8 mouse cellular contexts compared by ENCODE assay signal in the genomic region with DNA sequence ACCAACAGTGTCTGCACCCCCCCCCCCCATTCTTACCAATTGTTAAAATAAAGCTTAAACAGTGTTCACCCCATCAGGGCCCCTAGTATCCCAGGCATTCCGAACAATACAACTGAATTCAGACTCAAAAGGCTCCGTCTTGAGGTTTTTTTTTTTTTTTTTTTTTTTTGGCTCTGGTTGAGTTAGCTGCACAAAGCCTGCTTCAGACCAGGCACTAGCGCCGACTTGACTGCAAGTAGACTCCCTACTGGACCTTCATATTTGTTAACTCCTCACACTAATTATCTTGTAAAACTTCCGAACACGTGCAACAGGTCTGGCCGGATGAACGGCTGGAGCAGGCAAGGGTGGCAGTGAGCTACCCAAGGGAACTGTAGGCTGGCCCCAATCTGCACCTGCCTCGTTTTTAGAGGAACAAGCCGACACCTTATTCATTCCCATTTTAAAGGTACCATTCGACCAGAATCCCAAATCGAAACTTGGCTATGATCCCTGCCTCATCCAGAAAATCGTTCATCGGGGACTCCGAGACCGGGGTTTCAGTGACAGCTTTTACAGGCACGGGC. TPM values are rescaled to one million over a fixed set of nuclear protein-coding genes. Genes with fewer than 3 reads are reported as not detected.
DNase-seq lines count a peak whose midpoint lies in the region; ATAC-seq and TF ChIP-seq lines count a peak whose summit lies in the region.

No protein-coding gene starts in this region.

- peak overlapping the region; percentile 80 for H3K4me3 ChIP-seq in left cerebral cortex, adult 2 months
- peak overlapping the region; percentile 100 for H3K4me3 ChIP-seq in embryonic fibroblast, embryonic 13.5 days (ENCODE audit: insufficient read depth, low read length)
- peak overlapping the region; percentile 97 for H3K4me3 ChIP-seq in kidney, embryonic 14.5 days (ENCODE audit: low read length)

- no peak for TF ChIP-seq CTCF in left cerebral cortex, adult 2 months (IDR thresholded peaks at IDR 0.05)
- TF ChIP-seq CTCF in embryonic fibroblast, embryonic 13.5 days (IDR thresholded peaks at IDR 0.05; ENCODE audit: borderline replicate concordance, insufficient read depth, low read length) = no peak

- H3K27ac ChIP-seq in left cerebral cortex, adult 2 months = peak overlapping the region; percentile 99
- H3K27ac ChIP-seq in embryonic fibroblast, embryonic 13.5 days (ENCODE audit: insufficient read depth, low read length) = peak overlapping the region; percentile 54
- H3K27ac ChIP-seq in kidney, embryonic 14.5 days (ENCODE audit: low read depth, low read length) = peak overlapping the region; percentile 73

- no peak for DNase-seq in left cerebral cortex, adult 2 months (ENCODE audit: extremely low spot score in 1 of 2, low spot score in 2 of 2)
- DNase-seq in left cerebral cortex, adult 11 months (ENCODE audit: low spot score) = no peak
- DNase-seq in NIH3T3 (ENCODE audit: low read depth) = peak; percentile 45
- DNase-seq in thymus, postnatal 14 days = no peak
- no peak for DNase-seq in adrenal gland, adult (ENCODE audit: inconsistent age in 2 of 2, low spot score in 1 of 2)

- no peaks in the 10 kb centered on the region for H3K9me3 ChIP-seq in kidney, embryonic 14.5 days (ENCODE audit: control insufficient read depth, low read length)

- peak overlapping the region; percentile 87 for H3K9ac ChIP-seq in kidney, embryonic 14.5 days (ENCODE audit: low read depth, low read length)

- ATAC-seq in kidney, embryonic 14.5 days (ENCODE audit: low FRiP score, low TSS enrichment) = no peak; the same call in 1 of the 2 replicates
- ATAC-seq in megakaryocyte-erythroid progenitor cell, adult 5-6 weeks (replicated peaks; ENCODE audit: low FRiP score, low TSS enrichment, poor library complexity, severe bottlenecking) = peak; percentile 45; the same call in 1 of the 2 replicates

- peaks cover 2% of the 10 kb centered on the region for H3K4me1 ChIP-seq in embryonic fibroblast, embryonic 13.5 days (ENCODE audit: control insufficient read depth, insufficient read depth, low read length)
- 0 out of 2 replicates have a peak, but pooled peaks cover 3% of the 10 kb centered on the region for H3K4me1 ChIP-seq in kidney, embryonic 14.5 days (ENCODE audit: control insufficient read depth, insufficient read depth, low read length)

- 2% methylated on average over 17 of the region's 17 CpGs for WGBS in kidney, embryonic 14.5 days

- intact Hi-C loops in left cerebral cortex, adult 2 months (cut with DNase I) = no loop called here

- no peaks in the 10 kb centered on the region for H3K27me3 ChIP-seq in kidney, embryonic 14.5 days (ENCODE audit: control insufficient read depth, insufficient read depth, low read length)

- peaks cover 34% of the 10 kb centered on the region for H3K36me3 ChIP-seq in kidney, embryonic 14.5 days (ENCODE audit: control insufficient read depth, insufficient read depth, low read length)

- peak overlapping the region; percentile 68 for H3K4me2 ChIP-seq in kidney, embryonic 14.5 days (replicated peaks; ENCODE audit: low read depth, low read length)

- no peak for TF ChIP-seq POLR2A in embryonic fibroblast, embryonic 13.5 days (IDR thresholded peaks at IDR 0.05; ENCODE audit: low read depth, low read length)

RNA-seq across cellular contexts. Expression of a gene that starts 0.8 kb away (rescaled TPM):
- 100 to 1,000 TPM; 104 to 111 TPM for total RNA-seq in left cerebral cortex, adult 2 months (2021)
- polyA plus RNA-seq in embryonic fibroblast, embryonic 13.5 days (2011; ENCODE audit: insufficient read length, low read depth, missing spikeins) = 130 and 134 TPM in 2 replicates
- 266 and 271 TPM in 2 replicates for polyA plus RNA-seq in kidney, embryonic 14.5 days (2014; fragmentation: Nextera tagmentation; extraction: Ambion mirVana)
- total RNA-seq in megakaryocyte-erythroid progenitor cell, adult 5-6 weeks (2014; fragmentation: Nextera tagmentation) = 258 and 283 TPM in 2 replicates
- total RNA-seq in megakaryocyte-erythroid progenitor cell, adult 5-6 weeks (2017) = 192 and 261 TPM in 2 replicates
